Mouse (Mus musculus): Measurements from ENCODE around the gene Krt23. TPM values are rescaled to one million over a fixed set of nuclear protein-coding genes. Genes with fewer than 3 reads are reported as not detected.
A peak's percentile ranks its signal among the peaks of the same experiment; 100 is the strongest.

Krt23 gene
- polyA plus RNA-seq, 1 experiment from 2014 or later = 204 TPM

- H3K9me3 ChIP-seq (ENCODE audit: control insufficient read depth, low read length) = no peaks in the 10 kb centered on the region
- H3K4me1 ChIP-seq (replicated peaks; ENCODE audit: control insufficient read depth, insufficient read depth) = no peaks in the 10 kb centered on the region
- H3K27me3 ChIP-seq (ENCODE audit: control insufficient read depth, insufficient read depth, low read length) = no peaks in the 10 kb centered on the region
- peak overlapping the region; percentile 41; the same call in 1 of the 2 replicates for H3K27ac ChIP-seq (replicated peaks)
- H3K36me3 ChIP-seq (ENCODE audit: control insufficient read depth, insufficient read depth, low read length) = no peaks in the 10 kb centered on the region
- 11% methylated on average over 7 of the region's 7 CpGs for WGBS
- H3K4me3 ChIP-seq (ENCODE audit: low read depth, low read length) = no peak overlapping the region
- DNase-seq (ENCODE audit: low spot score) = no peak
- no peak for ATAC-seq (ENCODE audit: low FRiP score, low TSS enrichment)
- no peak overlapping the region for H3K9ac ChIP-seq (ENCODE audit: low read length)
- no peak overlapping the region for H3K4me2 ChIP-seq (replicated peaks; ENCODE audit: low read depth)
- TF ChIP-seq CTCF (IDR thresholded peaks at IDR 0.05; ENCODE audit: low read depth) (no peak), EP300 (optimal IDR thresholded peaks at IDR 0.05) (no peak)
Observed at GRCm38 (mm10) chr11:99466316-99466715, 26.6 kb downstream of the Krt23 start.

DNA sequence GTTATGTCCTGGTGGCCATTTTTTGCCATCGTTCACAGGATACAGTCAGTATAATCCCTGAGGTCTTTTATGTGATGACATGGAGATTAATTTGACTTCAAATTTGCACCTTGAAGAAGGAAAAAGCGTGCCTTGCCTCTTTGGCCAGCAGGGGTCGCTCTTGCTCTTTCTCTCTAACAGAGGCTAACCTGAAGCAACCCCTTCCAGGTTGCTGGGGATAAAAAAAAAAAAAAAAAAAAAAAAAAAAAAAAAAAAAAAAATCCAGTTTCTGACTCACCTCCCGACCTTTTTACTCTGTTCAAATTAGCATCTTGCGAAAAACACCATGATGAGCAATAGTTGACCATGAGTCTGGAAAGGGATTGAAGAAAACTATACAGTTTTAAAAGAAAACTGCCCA, 28.1 kb downstream of the Krt23 start:
- no peak overlapping the region for H3K4me2 ChIP-seq (replicated peaks; ENCODE audit: low read depth)
- no peak for ATAC-seq (ENCODE audit: low FRiP score, low TSS enrichment)

DNA sequence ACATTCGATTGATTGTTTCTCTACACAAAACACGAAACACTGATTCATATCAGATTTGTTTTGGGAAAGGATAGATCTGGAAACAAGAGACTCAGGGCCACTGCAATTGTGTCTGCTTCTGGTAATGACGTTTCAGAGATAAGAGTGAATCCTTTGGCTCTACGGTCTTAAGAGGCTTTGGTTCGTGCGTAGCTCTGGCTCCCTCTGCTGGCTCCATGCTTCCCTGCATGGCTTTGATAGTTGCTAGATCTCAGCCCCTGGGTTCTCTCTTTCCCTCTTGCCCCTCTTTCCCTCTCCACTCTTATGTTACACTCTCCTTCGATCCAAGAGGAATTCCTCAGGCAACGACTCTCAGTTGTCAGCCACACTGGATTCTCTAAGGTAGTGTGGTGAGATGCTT, 29.8 kb downstream of the Krt23 start:
- peak; percentile 76 for DNase-seq (ENCODE audit: low spot score)
- H3K9ac ChIP-seq (ENCODE audit: low read length) = no peak overlapping the region
- H3K4me2 ChIP-seq (replicated peaks; ENCODE audit: low read depth) = no peak overlapping the region
- TF ChIP-seq EP300 (optimal IDR thresholded peaks at IDR 0.05) = no peak
- TF ChIP-seq CTCF (IDR thresholded peaks at IDR 0.05; ENCODE audit: low read depth) = peak; percentile 98
- no peaks in the 10 kb centered on the region for H3K4me1 ChIP-seq (replicated peaks; ENCODE audit: control insufficient read depth, insufficient read depth)
- no peaks in the 10 kb centered on the region for H3K9me3 ChIP-seq (ENCODE audit: control insufficient read depth, low read length)
- H3K4me3 ChIP-seq (ENCODE audit: low read depth, low read length) = no peak overlapping the region
- H3K36me3 ChIP-seq (ENCODE audit: control insufficient read depth, insufficient read depth, low read length) = no peaks in the 10 kb centered on the region
- no peaks in the 10 kb centered on the region for H3K27me3 ChIP-seq (ENCODE audit: control insufficient read depth, insufficient read depth, low read length)
- no peak for ATAC-seq (ENCODE audit: low FRiP score, low TSS enrichment)
- WGBS = 9% methylated on average over 8 of the region's 8 CpGs
- no peak overlapping the region for H3K27ac ChIP-seq (replicated peaks)

More for the DNA sequence above, 28.1 kb downstream of the Krt23 start:
- H3K4me3 ChIP-seq (ENCODE audit: low read depth, low read length) = no peak overlapping the region
- no peaks in the 10 kb centered on the region for H3K36me3 ChIP-seq (ENCODE audit: control insufficient read depth, insufficient read depth, low read length)
- no peaks in the 10 kb centered on the region for H3K9me3 ChIP-seq (ENCODE audit: control insufficient read depth, low read length)
- no peaks in the 10 kb centered on the region for H3K27me3 ChIP-seq (ENCODE audit: control insufficient read depth, insufficient read depth, low read length)
- no peak overlapping the region for H3K9ac ChIP-seq (ENCODE audit: low read length)
- DNase-seq (ENCODE audit: low spot score) = peak; percentile 90
- no peaks in the 10 kb centered on the region for H3K4me1 ChIP-seq (replicated peaks; ENCODE audit: control insufficient read depth, insufficient read depth)
- 2% methylated on average over 5 of the region's 5 CpGs for WGBS
- no peak overlapping the region for H3K27ac ChIP-seq (replicated peaks)
- no peak for TF ChIP-seq EP300 (optimal IDR thresholded peaks at IDR 0.05)
- peak; percentile 86 for TF ChIP-seq CTCF (IDR thresholded peaks at IDR 0.05; ENCODE audit: low read depth)

DNA sequence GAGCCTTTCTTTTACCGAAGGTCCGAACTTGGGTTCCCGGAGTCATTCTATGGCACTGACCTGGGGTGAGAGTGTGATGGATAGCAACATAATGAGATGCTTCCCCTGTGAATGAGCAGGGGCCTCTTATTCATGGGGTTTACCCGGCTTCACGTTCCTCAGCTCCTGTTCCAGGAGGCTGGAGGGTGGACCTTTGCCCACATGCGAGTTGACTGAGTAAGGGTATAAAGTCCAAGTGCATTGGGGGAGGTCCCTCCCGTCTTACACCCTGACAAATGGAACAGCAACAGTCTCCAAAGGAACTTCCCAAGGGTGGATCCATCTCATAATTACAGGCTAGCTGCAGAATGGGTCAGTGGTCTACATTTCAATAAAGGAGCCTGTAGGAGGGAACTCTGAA, 31.2 kb downstream of the Krt23 start:
- Histone ChIP-seq H3K27me3 (ENCODE audit: control insufficient read depth, insufficient read depth, low read length) (no peaks in the 10 kb centered on the region), H3K9me3 (ENCODE audit: control insufficient read depth, low read length) (no peaks in the 10 kb centered on the region), H3K9ac (ENCODE audit: low read length) (no peak overlapping the region), H3K36me3 (ENCODE audit: control insufficient read depth, insufficient read depth, low read length) (no peaks in the 10 kb centered on the region), H3K27ac (replicated peaks) (peak overlapping the region; percentile 56; the same call in 1 of the 2 replicates), H3K4me3 (ENCODE audit: low read depth, low read length) (no peak overlapping the region), H3K4me2 (replicated peaks; ENCODE audit: low read depth) (no peak overlapping the region), H3K4me1 (replicated peaks; ENCODE audit: control insufficient read depth, insufficient read depth) (no peaks in the 10 kb centered on the region)
- peak; percentile 76 for ATAC-seq (ENCODE audit: low FRiP score, low TSS enrichment)
- WGBS = 52% methylated on average over 7 of the region's 7 CpGs
- DNase-seq (ENCODE audit: low spot score) = peak; percentile 71
- TF ChIP-seq CTCF (IDR thresholded peaks at IDR 0.05; ENCODE audit: low read depth) = no peak
- no peak for TF ChIP-seq EP300 (optimal IDR thresholded peaks at IDR 0.05)

DNA sequence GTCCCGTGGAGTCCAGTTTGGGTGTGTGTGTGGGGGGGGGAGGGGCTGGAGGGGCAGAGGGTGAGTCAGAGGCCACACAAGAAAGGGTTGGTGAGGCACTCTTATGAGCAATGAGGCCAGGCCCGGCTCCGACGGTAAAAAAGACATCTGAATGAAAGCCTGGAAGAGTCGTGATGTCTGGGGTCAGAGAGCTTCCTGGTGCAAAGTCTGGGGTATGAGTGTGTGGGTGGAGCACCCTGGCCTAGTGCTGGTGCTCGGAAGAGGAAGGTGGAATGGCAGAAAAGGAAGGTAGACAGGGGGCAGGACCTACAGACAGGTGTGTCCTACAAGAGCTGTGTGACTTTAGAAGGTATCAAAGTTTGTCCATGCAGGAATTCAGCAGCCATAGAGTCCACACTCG, 34.0 kb downstream of the Krt23 start:
- H3K4me1 ChIP-seq (replicated peaks; ENCODE audit: control insufficient read depth, insufficient read depth) = no peaks in the 10 kb centered on the region
- TF ChIP-seq CTCF (IDR thresholded peaks at IDR 0.05; ENCODE audit: low read depth) (peak; percentile 7; the same call in 1 of the 2 replicates), EP300 (optimal IDR thresholded peaks at IDR 0.05) (no peak)
- H3K9ac ChIP-seq (ENCODE audit: low read length) = no peak overlapping the region
- DNase-seq (ENCODE audit: low spot score) (peak; percentile 69), ATAC-seq (ENCODE audit: low FRiP score, low TSS enrichment) (peak; percentile 81)
- WGBS = 34% methylated on average over 7 of the region's 7 CpGs
- no peaks in the 10 kb centered on the region for H3K27me3 ChIP-seq (ENCODE audit: control insufficient read depth, insufficient read depth, low read length)
- no peaks in the 10 kb centered on the region for H3K9me3 ChIP-seq (ENCODE audit: control insufficient read depth, low read length)
- H3K27ac ChIP-seq (replicated peaks) = peak overlapping the region; percentile 46; the same call in 1 of the 2 replicates
- H3K36me3 ChIP-seq (ENCODE audit: control insufficient read depth, insufficient read depth, low read length) = no peaks in the 10 kb centered on the region
- H3K4me3 ChIP-seq (ENCODE audit: low read depth, low read length) = no peak overlapping the region
- H3K4me2 ChIP-seq (replicated peaks; ENCODE audit: low read depth) = no peak overlapping the region

DNA sequence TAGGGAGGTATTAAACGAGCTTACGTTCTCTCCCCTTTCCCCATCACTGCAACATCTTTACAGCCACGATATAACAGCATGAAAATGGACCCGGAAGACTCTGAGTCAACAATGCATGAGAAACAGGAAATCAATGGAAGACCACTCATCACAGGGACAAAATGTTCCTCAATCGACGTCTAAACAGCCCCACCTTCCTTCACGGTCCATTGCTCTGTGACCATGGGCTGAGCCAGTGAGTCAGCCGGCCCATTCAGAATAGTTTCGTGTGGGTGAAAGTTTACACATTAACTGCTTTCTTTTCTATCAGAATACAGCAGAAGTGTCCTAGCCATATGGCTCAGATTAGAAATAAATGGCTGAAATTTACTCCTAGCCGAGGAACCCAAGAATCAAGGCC, 38.2 kb downstream of the Krt23 start:
- peak overlapping the region; percentile 70 for H3K27ac ChIP-seq (replicated peaks)
- TF ChIP-seq CTCF (IDR thresholded peaks at IDR 0.05; ENCODE audit: low read depth) (no peak), EP300 (optimal IDR thresholded peaks at IDR 0.05) (peak; percentile 41)
- ATAC-seq (ENCODE audit: low FRiP score, low TSS enrichment) (peak; percentile 81), DNase-seq (ENCODE audit: low spot score) (peak; percentile 54)
- H3K4me1 ChIP-seq (replicated peaks; ENCODE audit: control insufficient read depth, insufficient read depth) = no peaks in the 10 kb centered on the region
- no peak overlapping the region for H3K4me2 ChIP-seq (replicated peaks; ENCODE audit: low read depth)
- H3K9ac ChIP-seq (ENCODE audit: low read length) = no peak overlapping the region
- no peaks in the 10 kb centered on the region for H3K27me3 ChIP-seq (ENCODE audit: control insufficient read depth, insufficient read depth, low read length)
- no peak overlapping the region for H3K4me3 ChIP-seq (ENCODE audit: low read depth, low read length)
- H3K9me3 ChIP-seq (ENCODE audit: control insufficient read depth, low read length) = no peaks in the 10 kb centered on the region
- no peaks in the 10 kb centered on the region for H3K36me3 ChIP-seq (ENCODE audit: control insufficient read depth, insufficient read depth, low read length)
- 56% methylated on average over 10 of the region's 10 CpGs for WGBS
